Mouse (Mus musculus) 3T3-L1 (cell line): ENCODE measurements at regions not wholly inside any gene's neighbourhood (a gene's known extent, or its start where the extent isn't known, plus 50 kb on each side); places are given as distances from the start of the nearest gene placed in this dataset.

Experiments
- DNase-seq: peaks from one replicate; pipeline ENCODE4 v3.0.0-alpha.2; 2015; ENCODE audit warnings: low read depth, low spot score

DNA sequence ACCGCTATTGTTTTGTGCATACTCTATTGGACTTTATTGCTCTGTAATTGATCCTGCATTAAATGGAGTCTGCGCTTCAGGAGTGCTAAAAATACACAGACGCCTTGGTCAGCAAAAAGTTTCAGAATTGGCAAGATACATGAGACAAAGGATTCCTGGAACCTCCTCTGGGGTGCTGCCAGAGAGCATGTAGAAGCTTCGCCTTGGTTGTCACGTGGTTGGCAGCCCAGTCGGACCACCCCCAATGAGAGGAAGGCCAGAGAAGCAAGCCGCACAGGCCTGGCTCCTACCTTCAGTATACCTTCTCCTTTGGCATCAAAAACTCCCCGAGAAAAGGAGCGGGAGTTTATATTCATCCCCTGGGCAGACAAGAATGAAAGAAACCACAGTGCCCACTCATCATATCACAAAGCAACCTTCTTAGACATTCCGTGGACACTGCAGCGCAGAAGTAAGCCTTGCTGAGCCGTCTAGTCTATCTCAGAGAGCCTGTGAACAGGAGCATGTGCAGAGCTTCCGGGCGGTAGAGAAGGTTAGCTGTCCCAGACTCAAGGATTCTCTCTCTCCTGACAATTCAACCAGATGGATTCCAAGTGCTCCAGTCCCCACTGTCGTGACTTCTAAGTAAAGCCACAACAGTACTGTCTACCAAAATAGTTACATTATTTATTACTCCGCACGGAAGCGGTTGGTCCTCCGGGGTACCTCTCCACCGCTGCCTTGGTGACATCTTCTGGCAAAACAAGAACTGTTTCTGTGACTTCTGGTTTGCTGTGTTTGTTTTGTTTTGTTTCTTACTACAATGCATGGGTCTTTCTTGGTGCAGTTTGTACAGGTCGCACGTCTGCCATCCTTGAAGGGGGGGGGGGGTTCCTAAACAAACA lies 85.6 kb upstream of the Myo10 start:
- DNase-seq = no peak

GRCm38 (mm10) chr15:25539344-25540176 lies 82.8 kb upstream of the Myo10 start:
- DNase-seq = no peak

DNA sequence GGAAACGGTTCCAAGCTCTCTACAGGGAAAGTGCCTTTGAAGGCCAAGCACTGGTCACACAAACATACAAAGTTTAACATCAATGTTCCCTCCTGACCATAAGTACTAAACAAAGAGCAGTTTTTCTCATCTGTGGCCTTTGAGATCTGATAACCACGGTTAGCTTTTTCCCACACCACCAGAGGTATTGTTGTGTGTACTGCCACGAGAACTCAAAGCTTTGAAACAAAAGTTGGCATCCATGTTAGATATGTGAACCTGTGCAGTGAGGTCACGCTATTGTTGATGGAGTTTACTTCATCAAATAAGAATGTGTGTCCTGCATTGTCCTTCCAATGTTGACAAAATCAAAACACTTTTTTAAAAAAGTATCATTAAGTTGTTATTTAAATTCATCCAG lies 79.9 kb upstream of the Myo10 start:
- no peak for DNase-seq

DNA sequence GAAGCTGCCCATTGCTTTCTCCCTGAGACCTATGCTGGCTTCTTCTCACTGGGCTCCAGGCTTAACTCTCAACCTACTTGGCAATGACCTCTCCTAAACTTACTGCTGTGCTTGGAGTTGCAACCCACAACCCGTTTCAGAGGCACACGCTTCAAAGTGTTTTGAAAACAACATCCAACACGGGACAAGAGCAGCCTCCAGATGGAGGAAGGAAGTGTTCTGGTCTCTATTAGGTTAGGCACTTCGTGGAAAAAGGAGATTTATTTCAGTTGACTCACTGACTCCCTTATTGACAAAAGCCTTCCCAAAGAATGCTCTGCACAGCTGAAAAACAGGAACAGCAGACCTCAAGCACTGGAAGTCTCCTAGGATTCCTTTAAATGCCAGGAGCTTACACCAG lies 76.1 kb upstream of the Myo10 start:
- peak; percentile 12 for DNase-seq

DNA sequence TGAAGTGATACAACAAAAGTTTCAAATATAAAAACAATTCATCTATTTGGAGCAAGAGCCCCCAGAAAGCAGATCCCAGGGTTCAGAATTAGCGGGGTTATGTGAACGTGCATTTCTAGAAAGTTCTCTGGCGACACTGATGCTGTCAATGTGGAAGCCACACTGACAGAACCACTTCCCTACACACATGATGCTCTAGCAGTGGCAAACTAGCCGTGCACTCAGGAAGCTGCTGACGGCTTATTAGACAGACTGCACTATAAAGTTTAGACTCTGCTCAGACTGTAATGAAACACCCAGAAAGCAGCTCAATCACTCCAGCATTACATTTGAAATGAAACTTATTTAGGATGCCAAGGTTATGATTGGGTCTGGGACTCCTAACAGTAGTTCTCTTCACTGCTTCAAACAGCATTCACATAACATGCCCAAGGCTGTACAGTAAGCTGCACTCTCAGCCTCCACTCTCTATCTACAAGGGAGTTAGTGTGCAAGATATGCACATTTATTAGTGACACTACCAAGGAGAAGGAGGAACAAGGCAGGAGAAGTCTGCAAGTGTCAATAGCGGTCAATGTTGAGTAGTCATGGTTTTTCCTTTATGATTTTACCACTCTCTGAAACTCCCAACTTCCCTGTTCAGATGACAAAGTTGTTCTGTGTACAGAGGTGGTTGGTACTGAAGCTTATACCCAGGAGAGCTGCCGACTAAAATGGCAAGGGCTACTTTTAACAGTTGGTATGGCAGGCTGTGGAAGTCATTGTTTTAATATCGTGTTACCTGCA lies 71.9 kb upstream of the Myo10 start:
- DNase-seq = no peak

GRCm38 (mm10) chr15:25554945-25555344 lies 67.4 kb upstream of the Myo10 start:
- no peak for DNase-seq

GRCm38 (mm10) chr15:25555852-25556251 lies 66.5 kb upstream of the Myo10 start:
- no peak for DNase-seq

- DNase-seq = no peak
Measured at GRCm38 (mm10) chr15:25557566-25557965, 64.8 kb upstream of the Myo10 start.

DNA sequence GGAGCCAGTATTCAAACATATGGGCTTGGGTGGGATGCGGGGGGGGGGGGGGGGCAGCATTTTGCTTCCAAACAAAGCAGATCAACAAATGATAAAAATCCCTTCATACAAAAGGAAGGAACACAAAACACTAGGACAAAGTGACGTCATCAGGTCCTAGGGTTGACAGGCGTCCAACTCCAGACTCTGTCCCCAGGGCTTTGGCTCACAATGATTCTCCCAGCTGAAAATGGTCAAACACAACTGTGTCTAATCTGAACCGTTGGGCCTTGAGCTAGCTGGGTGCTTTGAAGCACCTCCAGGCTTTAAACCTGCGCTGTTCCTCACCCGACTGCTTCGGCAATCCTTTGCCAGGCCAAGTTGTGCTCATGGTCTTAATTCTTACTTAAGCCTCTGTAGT lies 64.1 kb upstream of the Myo10 start:
- no peak for DNase-seq

GRCm38 (mm10) chr15:25563641-25564040 lies 58.7 kb upstream of the Myo10 start:
- no peak for DNase-seq

DNA sequence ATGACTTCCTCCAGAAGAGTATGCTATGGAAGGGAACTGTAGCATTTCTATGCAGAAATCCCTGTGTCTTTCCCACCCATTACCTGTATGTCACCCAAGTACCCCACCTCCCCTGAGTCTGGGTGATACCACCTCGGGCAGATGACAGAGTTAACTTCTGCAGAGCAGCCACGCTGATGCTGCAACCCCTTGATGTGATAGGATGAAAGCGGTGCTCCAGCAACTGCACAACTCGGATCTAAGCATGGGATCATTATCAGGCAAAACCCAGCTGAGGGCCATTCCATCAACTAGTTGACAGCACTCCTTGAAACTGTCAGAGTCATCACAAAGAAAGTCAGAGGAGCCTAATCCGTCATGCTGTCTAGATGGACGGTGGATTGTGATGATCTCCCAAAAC lies 49.8 kb upstream of the Myo10 start:
- no peak for DNase-seq
